9 mouse cellular contexts compared by ENCODE assay signal in the genomic region with DNA sequence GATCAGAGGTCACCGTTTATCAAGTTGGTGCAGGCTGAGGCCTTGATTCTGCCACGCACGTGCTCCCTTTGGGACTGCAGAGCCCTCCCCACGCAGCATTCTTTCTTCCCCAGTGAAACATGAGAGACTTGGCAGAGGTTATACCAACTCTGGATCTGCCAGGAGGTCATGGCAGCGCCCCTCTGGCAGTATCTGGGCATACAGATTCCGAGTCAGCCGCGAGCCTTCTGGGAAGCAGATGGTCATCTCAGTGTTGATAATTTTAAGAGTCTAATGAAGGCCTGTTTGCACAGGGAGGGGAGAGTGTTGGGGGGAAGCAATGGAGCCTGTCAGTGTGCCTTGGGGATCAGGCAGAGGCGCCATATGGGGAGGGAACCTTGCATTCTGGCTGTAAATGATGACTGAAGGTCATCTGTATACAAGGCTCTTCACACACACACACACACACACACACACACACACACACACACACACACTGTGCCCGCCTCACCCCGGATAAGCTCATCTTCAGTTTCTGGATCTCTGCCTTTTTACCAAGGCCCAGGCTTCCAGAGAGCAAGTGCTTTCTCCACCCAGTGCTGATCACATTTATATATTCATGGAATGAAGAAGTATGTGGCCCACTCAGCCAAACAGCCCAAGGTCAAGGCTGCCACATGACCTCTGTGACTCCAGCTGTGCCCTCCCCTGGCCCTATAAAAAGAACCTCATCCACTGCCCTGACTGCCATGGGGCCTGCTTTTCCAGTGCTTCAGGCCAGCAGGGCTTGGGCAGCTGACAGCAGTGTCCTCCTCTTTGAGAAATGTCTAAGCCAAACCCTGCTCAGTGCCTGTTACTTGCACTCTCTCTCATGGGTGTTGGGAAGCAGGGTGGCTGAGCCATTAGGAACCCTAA. TPM values are rescaled to one million over a fixed set of nuclear protein-coding genes. Genes with fewer than 3 reads are reported as not detected.
A peak's percentile ranks its signal among the peaks of the same experiment; 100 is the strongest.
DNase-seq lines count a peak whose midpoint lies in the region; ATAC-seq and TF ChIP-seq lines count a peak whose summit lies in the region.
"Had no signal": no experiment of that assay in that cellular context is flagged by ENCODE, and none has a peak within 500 bp of the region (broad histone marks: within the 10 kb centered on the region; RNA-seq: fewer than 3 reads in every experiment).

No protein-coding gene starts in this region.

- H3K9ac ChIP-seq in intestine, postnatal 0 days (ENCODE audit: low read depth, low read length) = no peak overlapping the region
- H3K9ac ChIP-seq in stomach, postnatal 0 days (ENCODE audit: low read length) = no peak overlapping the region
- H3K9ac ChIP-seq: lung, embryonic 15.5 days had no signal

- no peaks in the 10 kb centered on the region for H3K9me3 ChIP-seq in intestine, postnatal 0 days (ENCODE audit: control insufficient read depth)
- H3K9me3 ChIP-seq in stomach, postnatal 0 days (ENCODE audit: control insufficient read depth, low read length) = no peaks in the 10 kb centered on the region
- H3K9me3 ChIP-seq: lung, embryonic 15.5 days had no signal

- 52% methylated on average over 11 of the region's 11 CpGs for WGBS in intestine, postnatal 0 days
- WGBS in stomach, postnatal 0 days = 52% methylated on average over 11 of the region's 11 CpGs

- H3K4me3 ChIP-seq in intestine, postnatal 0 days (ENCODE audit: low read depth, low read length) = no peak overlapping the region
- no peak overlapping the region for H3K4me3 ChIP-seq in stomach, postnatal 0 days (ENCODE audit: low read depth, low read length)
- H3K4me3 ChIP-seq: lung, embryonic 15.5 days had no signal

- TF ChIP-seq CTCF in intestine, postnatal 0 days (IDR thresholded peaks at IDR 0.05; ENCODE audit: low read depth) = no peak
- no peak for TF ChIP-seq CTCF in stomach, postnatal 0 days (IDR thresholded peaks at IDR 0.05; ENCODE audit: low read depth)

- H3K36me3 ChIP-seq in intestine, postnatal 0 days (ENCODE audit: control insufficient read depth, insufficient read depth) = no peaks in the 10 kb centered on the region
- H3K36me3 ChIP-seq in stomach, postnatal 0 days (ENCODE audit: control insufficient read depth, insufficient read depth, low read length) = no peaks in the 10 kb centered on the region
- H3K36me3 ChIP-seq: lung, embryonic 15.5 days had no signal

- no peak for TF ChIP-seq EP300 in stomach, postnatal 0 days (optimal IDR thresholded peaks at IDR 0.05)

- peak; percentile 35 to 44 for DNase-seq in heart, adult 18-20 months
- DNase-seq in heart, postnatal 14 days = no peak
- DNase-seq in R1 (ENCODE audit: low read depth, low spot score) = peak; percentile 60
- peak; percentile 30 to 36 for DNase-seq in cerebellum, postnatal 36 days
- DNase-seq in lung, postnatal 14 days = no peak
- no peak for DNase-seq in spleen, postnatal 4 days (ENCODE audit: low spot score in 2 of 2)
- DNase-seq in stomach, postnatal 0 days (ENCODE audit: low spot score) = no peak

- no peaks in the 10 kb centered on the region for H3K27me3 ChIP-seq in intestine, postnatal 0 days (replicated peaks; ENCODE audit: control insufficient read depth, insufficient read depth, low read length)
- H3K27me3 ChIP-seq in stomach, postnatal 0 days (ENCODE audit: control insufficient read depth, insufficient read depth, low read length) = no peaks in the 10 kb centered on the region
- H3K27me3 ChIP-seq: lung, embryonic 15.5 days had no signal

- intact Hi-C loops in heart, postnatal 14 days (cut with DNase I) = no loop called here

- H3K4me2 ChIP-seq in intestine, postnatal 0 days (replicated peaks; ENCODE audit: low read depth) = no peak overlapping the region
- H3K4me2 ChIP-seq in stomach, postnatal 0 days (replicated peaks; ENCODE audit: low read depth) = no peak overlapping the region
- H3K4me2 ChIP-seq: lung, embryonic 15.5 days had no signal

- peak overlapping the region; percentile 21; the same call in 1 of the 2 replicates for H3K27ac ChIP-seq in intestine, postnatal 0 days (ENCODE audit: low read depth, low read length)
- H3K27ac ChIP-seq in stomach, postnatal 0 days (replicated peaks) = no peak overlapping the region
- H3K27ac ChIP-seq: lung, embryonic 15.5 days had no signal

- H3K4me1 ChIP-seq in intestine, postnatal 0 days (replicated peaks; ENCODE audit: control insufficient read depth, insufficient read depth, low read length) = no peaks in the 10 kb centered on the region
- no peaks in the 10 kb centered on the region for H3K4me1 ChIP-seq in stomach, postnatal 0 days (replicated peaks; ENCODE audit: control insufficient read depth, insufficient read depth)
- H3K4me1 ChIP-seq: lung, embryonic 15.5 days had no signal

- ATAC-seq in intestine, postnatal 0 days = no peak
- no peak for ATAC-seq in stomach, postnatal 0 days (ENCODE audit: low FRiP score, low TSS enrichment)

RNA-seq across cellular contexts. Expression of a gene that starts 18.5 kb away (rescaled TPM):
- total RNA-seq in heart, adult 18-20 months (2021) = 10 to 100 TPM; 44.9 to 50.1 TPM
- 10 to 100 TPM; 47.4 to 50.6 TPM for total RNA-seq in heart, postnatal 14 days (2021)
- polyA plus RNA-seq in intestine, postnatal 0 days (2015; fragmentation: Nextera tagmentation; extraction: Ambion mirVana) = 7.6 and 8.2 TPM in 2 replicates
- polyA plus RNA-seq in stomach, postnatal 0 days (2015; fragmentation: Nextera tagmentation; extraction: Ambion mirVana) = 6.2 and 6.4 TPM in 2 replicates

Comparison
In these comparisons a context has a peak if more than half of its experiments do, and no peak if none do; other contexts are left out.
1. DNase-seq: peak in heart, adult 18-20 months (2 of 2), R1 (single experiment) and cerebellum, postnatal 36 days (2 of 2); none in heart, postnatal 14 days (0 of 2), lung, postnatal 14 days (single experiment), spleen, postnatal 4 days (0 of 2) and stomach, postnatal 0 days (single experiment).